Mouse (Mus musculus) midbrain, embryonic 16.5 days (tissue): ENCODE measurements around the gene Ccr4. TPM values are rescaled to one million over a fixed set of nuclear protein-coding genes. Genes with fewer than 3 reads are reported as not detected.

Source experiments
- ATAC-seq: fragments of 200-750 bp; cut with Nextera tagmentation; 2 replicates; pipeline ENCODE4 v1.8.0; 2017; ENCODE audit warnings: moderate TSS enrichment
- H3K27ac ChIP-seq: fragments of 300-500 bp; sonication (generic); 2 replicates; pipeline ENCODE4 v1.5.1; 2014; ENCODE audit warnings: mild to moderate bottlenecking, low read length, mixed read lengths
- H3K27me3 ChIP-seq: fragments of 300-500 bp; sonication (generic); 2 replicates; pipeline ENCODE4 v1.6.1; 2014; ENCODE audit warnings: low read depth, low read length, mixed read lengths; ENCODE audit not compliant: control insufficient read depth, insufficient read depth
- H3K36me3 ChIP-seq: fragments of 300-500 bp; sonication (generic); 2 replicates; pipeline ENCODE4 v1.6.1; 2014; ENCODE audit warnings: mild to moderate bottlenecking, low read length, moderate library complexity, mixed read lengths; ENCODE audit not compliant: control insufficient read depth, insufficient read depth
- H3K4me1 ChIP-seq: fragments of 300-500 bp; sonication (generic); 2 replicates; pipeline ENCODE4 v1.6.1; 2014; ENCODE audit warnings: mild to moderate bottlenecking, low read length, mixed read lengths; ENCODE audit not compliant: control insufficient read depth, insufficient read depth
- H3K4me2 ChIP-seq: fragments of 300-500 bp; sonication (generic); 2 replicates; pipeline ENCODE4 v1.6.1; 2014; ENCODE audit warnings: mild to moderate bottlenecking, low read length, mixed read lengths
- H3K4me3 ChIP-seq: fragments of 300-500 bp; sonication (generic); 2 replicates; pipeline ENCODE4 v1.5.1; 2014; ENCODE audit warnings: low read depth, mild to moderate bottlenecking, low read length, moderate library complexity, mixed read lengths
- H3K9ac ChIP-seq: fragments of 300-500 bp; sonication (generic); 2 replicates; pipeline ENCODE4 v1.6.1; 2014; ENCODE audit warnings: low read depth, low read length, mixed read lengths
- H3K9me3 ChIP-seq: fragments of 300-500 bp; sonication (generic); replicated peaks from 2 replicates; pipeline ENCODE4 v1.6.1; 2014; ENCODE audit warnings: mild to moderate bottlenecking, low read length, mixed read lengths; ENCODE audit not compliant: control insufficient read depth, poor library complexity, severe bottlenecking
- WGBS: fragments of 180-500 bp; shearing (Covaris S2); extraction: QIAGEN DNeasy Blood & Tissue Kit; methylation state at CpG from one replicate; pipeline ENCODE4 v1.1.7; 2014; 5-methylcytosine and 5-hydroxymethylcytosine counted together
- polyA plus RNA-seq: library from polyadenylated mRNA; unstranded; fragments of >200 nt; fragmentation: Nextera tagmentation; extraction: Ambion mirVana; gene quantifications from 2 replicates; pipeline ENCODE4 v1.2.1, GENCODE M21; 2015

Ccr4 gene
- polyA plus RNA-seq, 1 experiment from 2014 or later = not detected

DNA sequence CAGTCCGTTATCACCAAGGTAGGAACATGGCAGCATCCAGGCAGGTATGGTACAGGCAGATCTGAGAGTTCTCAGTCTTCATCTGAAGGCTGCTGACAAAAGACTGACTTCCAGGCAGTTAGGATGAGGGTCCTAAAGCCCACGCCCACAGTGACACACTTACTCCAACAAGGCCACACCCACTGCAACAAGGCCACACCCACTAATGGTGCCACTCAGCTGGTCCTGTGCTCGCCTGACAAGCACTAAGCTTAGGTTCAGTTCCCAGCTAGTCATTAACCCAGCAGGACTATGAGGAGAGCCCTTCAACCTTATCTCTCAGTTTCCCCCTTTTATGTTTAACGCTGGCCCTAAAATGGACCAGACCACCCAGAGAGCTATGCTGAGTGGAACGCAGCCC lies 56.0 kb downstream of the Ccr4 start:
- H3K27me3 ChIP-seq = no peaks in the 10 kb centered on the region
- no peak overlapping the region for H3K27ac ChIP-seq
- H3K9ac ChIP-seq = no peak overlapping the region
- no peak for ATAC-seq
- no peaks in the 10 kb centered on the region for H3K4me1 ChIP-seq
- H3K4me3 ChIP-seq = no peak overlapping the region
- H3K9me3 ChIP-seq = no peaks in the 10 kb centered on the region
- 84% methylated on average over 5 of the region's 5 CpGs for WGBS
- H3K4me2 ChIP-seq = no peak overlapping the region
- no peaks in the 10 kb centered on the region for H3K36me3 ChIP-seq

DNA sequence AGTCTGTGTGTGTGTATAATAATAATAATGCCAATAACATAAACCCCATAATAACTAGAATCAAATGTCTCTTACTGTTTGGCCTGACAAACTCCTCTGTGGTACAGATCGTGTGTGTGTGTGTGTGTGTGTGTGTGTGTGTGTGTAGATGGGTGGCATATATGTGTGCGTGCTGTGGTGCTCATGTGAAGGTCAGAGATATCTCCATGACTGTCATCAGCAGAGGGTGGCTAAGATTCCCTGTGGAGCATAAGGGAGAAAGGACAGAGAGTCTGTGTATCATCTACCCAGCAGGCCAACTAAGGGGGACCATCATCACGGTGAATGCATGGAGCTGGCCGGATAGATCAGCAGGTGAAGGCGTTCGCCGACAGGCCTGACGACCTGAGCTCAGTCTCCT lies 57.8 kb downstream of the Ccr4 start:
- WGBS = 92% methylated on average over 8 of the region's 8 CpGs
- Histone ChIP-seq H3K4me2 (no peak overlapping the region), H3K27ac (no peak overlapping the region), H3K27me3 (no peaks in the 10 kb centered on the region), H3K9ac (no peak overlapping the region), H3K4me3 (no peak overlapping the region), H3K4me1 (no peaks in the 10 kb centered on the region), H3K9me3 (no peaks in the 10 kb centered on the region), H3K36me3 (0 out of 2 replicates have a peak, but pooled peaks cover 2% of the 10 kb centered on the region)
- no peak for ATAC-seq

DNA sequence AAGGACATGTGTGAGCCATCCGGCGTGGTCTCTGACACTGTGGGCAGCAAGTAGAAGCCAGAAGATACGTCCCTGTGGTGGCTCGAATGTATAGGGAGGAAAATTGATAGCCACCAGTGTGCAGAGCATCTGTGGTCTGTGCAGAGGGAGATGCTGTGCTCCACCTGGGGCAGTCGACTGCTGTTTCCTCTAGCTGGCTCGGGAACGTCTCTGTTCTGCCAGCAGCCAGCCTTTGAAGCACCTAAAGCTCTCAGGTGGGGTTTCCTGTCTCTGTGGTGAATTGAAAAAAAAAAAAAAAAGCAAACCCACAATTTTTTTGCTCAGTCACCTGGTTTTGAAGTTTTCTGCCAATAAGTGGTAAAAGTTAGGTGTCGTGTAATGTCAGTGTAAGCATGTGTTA lies 61.4 kb downstream of the Ccr4 start:
- Histone ChIP-seq H3K4me2 (no peak overlapping the region), H3K36me3 (0 out of 2 replicates have a peak, but pooled peaks cover 2% of the 10 kb centered on the region), H3K9me3 (no peaks in the 10 kb centered on the region), H3K9ac (no peak overlapping the region), H3K27me3 (no peaks in the 10 kb centered on the region), H3K4me3 (no peak overlapping the region), H3K4me1 (no peaks in the 10 kb centered on the region), H3K27ac (no peak overlapping the region)
- 92% methylated on average over 8 of the region's 8 CpGs for WGBS
- ATAC-seq = no peak

DNA sequence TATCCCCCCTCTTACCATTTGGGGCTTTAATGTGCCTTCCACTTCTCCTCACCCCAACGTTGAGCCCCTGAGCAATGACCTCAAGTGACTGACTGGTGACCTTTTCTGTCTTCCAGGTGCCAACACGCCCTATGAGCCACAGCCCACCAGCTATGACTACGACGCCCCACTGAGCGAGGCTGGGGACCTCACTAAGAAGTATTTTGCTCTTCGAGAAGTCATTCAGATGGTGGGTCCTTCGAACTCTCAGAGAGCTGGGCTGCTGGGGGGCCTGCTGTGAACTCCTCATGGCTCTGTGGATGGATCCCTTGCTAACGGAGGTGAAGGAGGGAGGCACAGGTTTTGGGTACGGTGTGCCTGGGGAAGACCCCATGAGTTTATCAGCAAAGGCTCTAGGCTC lies 61.8 kb downstream of the Ccr4 start:
- no peaks in the 10 kb centered on the region for H3K4me1 ChIP-seq
- H3K27me3 ChIP-seq = no peaks in the 10 kb centered on the region
- H3K4me2 ChIP-seq = no peak overlapping the region
- no peak for ATAC-seq
- WGBS = 88% methylated on average over 9 of the region's 9 CpGs
- H3K9ac ChIP-seq = no peak overlapping the region
- 0 out of 2 replicates have a peak, but pooled peaks cover 2% of the 10 kb centered on the region for H3K36me3 ChIP-seq
- no peak overlapping the region for H3K27ac ChIP-seq
- no peaks in the 10 kb centered on the region for H3K9me3 ChIP-seq
- H3K4me3 ChIP-seq = no peak overlapping the region

DNA sequence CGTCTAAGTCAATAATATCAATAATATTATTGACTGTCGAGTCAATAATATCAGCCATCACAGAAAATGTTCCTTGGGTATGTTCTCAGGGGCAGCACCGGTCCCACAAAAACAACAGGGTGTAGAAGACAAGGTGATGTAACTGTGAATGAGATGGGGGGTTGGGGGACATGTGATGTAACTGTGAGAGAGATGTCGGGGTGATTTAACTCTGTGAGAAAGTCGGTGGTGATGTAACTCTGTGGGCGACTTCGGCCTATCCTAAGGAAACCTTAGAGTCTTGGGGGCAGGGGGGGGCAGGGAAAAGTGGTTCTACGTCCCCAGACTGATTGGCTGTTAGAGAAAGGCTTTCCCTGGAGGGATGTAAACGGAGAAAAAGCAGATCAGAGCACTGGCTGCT lies 62.5 kb downstream of the Ccr4 start:
- H3K9me3 ChIP-seq = no peaks in the 10 kb centered on the region
- ATAC-seq = no peak
- no peaks in the 10 kb centered on the region for H3K4me1 ChIP-seq
- no peak overlapping the region for H3K4me3 ChIP-seq
- H3K36me3 ChIP-seq = peaks cover 5% of the 10 kb centered on the region; the same call in 1 of the 2 replicates
- no peak overlapping the region for H3K4me2 ChIP-seq
- WGBS = 93% methylated on average over 9 of the region's 9 CpGs
- H3K27ac ChIP-seq = no peak overlapping the region
- H3K27me3 ChIP-seq = no peaks in the 10 kb centered on the region
- no peak overlapping the region for H3K9ac ChIP-seq

DNA sequence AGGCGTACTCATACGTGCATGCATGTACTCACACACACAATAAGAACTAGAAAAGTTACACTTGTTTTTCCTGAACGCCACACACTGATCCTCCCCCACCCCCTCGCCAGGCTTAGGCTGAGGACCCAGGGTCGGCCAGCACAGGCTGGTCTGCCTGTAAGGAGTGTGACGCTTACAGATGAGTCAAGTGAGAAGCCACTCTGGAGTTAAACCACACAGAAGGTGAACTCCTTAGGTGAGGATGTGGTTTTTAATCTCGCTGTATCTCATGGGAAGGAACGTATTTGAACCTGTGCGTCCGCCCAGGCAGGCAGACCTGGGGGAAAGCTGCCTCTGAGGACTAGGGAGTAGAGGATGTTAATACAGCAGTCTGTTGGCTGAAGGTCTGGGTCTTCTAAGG lies 64.2 kb downstream of the Ccr4 start:
- no peak overlapping the region for H3K4me2 ChIP-seq
- no peak overlapping the region for H3K9ac ChIP-seq
- H3K27ac ChIP-seq = no peak overlapping the region
- ATAC-seq = no peak
- H3K4me1 ChIP-seq = no peaks in the 10 kb centered on the region
- H3K27me3 ChIP-seq = no peaks in the 10 kb centered on the region
- no peak overlapping the region for H3K4me3 ChIP-seq
- H3K36me3 ChIP-seq = peaks cover 11% of the 10 kb centered on the region
- WGBS = 90% methylated on average over 10 of the region's 10 CpGs
- peaks cover 6% of the 10 kb centered on the region for H3K9me3 ChIP-seq

Other genes with a start within 250 kb of the Ccr4 start
- not detected in 2 replicates for gene Bcl2a1c, start 174.8 kb downstream of the Ccr4 start, polyA plus RNA-seq
- gene Crtap, start 114.2 kb downstream of the Ccr4 start, polyA plus RNA-seq = 18.9 and 20.5 TPM in 2 replicates
- gene Glb1, start 103.8 kb downstream of the Ccr4 start, polyA plus RNA-seq = 30.5 TPM in 2 replicates
- 9.6 and 10.8 TPM in 2 replicates for gene Tmppe, start 103.8 kb downstream of the Ccr4 start, polyA plus RNA-seq
- not detected in 2 replicates for gene C130032M10Rik, start 10.8 kb upstream of the Ccr4 start, polyA plus RNA-seq
- gene Trim71, start 59.5 kb upstream of the Ccr4 start, polyA plus RNA-seq = 0.15 and 0.17 TPM in 2 replicates
- gene Cnot10, start 135.3 kb upstream of the Ccr4 start, polyA plus RNA-seq = 54.0 and 59.3 TPM in 2 replicates
- 118 and 130 TPM in 2 replicates for gene Dync1li1, start 183.9 kb upstream of the Ccr4 start, polyA plus RNA-seq
- 18.7 TPM in 2 replicates for gene Cmtm6, start 226.2 kb upstream of the Ccr4 start, polyA plus RNA-seq